Mouse (Mus musculus): ENCODE results near the gene Gm49336.

GRCm38 (mm10) chr14:60250879-60251278 lies 428 bp downstream of the Gm49336 start:
- TF ChIP-seq POLR2A (IDR thresholded peaks at IDR 0.05; ENCODE audit: extremely low read depth, insufficient read depth, low read length) (no peak), CTCF (IDR thresholded peaks at IDR 0.05; ENCODE audit: extremely low read depth, insufficient read depth, low read length) (no peak)
